Mouse (Mus musculus): ENCODE data around the gene Slc30a2.
"Not testable (repeated sequence)": the region's sequence is repeated elsewhere in the genome, so short reads cannot be mapped to it uniquely, and the experiment has no call there.

Gene Slc30a2

DNA sequence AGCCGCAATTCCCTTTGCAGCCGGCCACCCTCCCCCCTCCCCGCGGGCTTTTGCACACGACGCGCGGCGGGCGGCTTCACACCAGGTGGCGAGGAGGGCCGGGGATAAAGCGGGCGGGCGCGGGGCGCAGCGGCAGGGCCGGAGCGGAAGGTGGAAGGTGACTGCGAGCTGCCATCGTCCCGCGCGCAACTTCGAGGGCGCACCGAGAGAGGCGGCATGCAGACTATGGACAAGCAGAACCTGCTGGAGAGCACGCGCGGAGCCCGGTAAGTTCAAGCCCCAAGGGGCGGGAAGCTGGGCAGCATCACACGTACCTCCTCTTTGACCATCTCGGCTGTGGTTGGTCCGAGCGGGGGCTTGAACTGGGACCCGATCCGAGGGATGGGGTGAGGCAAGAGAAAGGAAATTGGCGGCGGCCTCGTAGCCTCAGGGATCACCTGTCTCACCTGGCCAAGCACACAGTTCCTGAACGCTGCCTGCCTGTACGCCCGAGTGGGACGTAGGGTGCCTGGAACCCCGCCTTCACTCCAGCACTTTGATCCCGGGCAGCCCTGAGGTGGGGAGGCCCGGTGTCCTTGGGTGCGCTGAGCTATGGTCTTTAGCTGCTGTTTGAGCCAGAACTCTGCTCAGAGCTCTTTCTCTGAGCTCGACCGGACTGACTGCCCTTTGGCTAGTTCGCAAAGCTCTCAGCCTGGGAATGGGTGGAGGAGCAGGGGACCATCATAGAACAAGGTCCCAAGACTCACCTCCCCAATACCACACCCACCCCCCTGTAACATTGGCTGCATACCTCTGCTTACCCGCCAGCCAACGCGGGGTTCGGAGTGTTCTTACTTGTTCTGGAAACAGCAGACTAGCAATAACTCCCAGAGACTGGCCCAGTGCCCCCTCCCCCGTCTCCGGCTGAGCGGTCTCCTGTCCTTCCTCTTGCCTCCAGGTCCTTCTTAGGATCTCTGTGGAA lies at the start of gene Slc30a2:
Gene Slc30a2 (plus strand): TSS at position 111 of the 961 bp plus-strand sequence.
- no peak for DNase-seq (ENCODE audit: low read depth, low spot score)

DNA sequence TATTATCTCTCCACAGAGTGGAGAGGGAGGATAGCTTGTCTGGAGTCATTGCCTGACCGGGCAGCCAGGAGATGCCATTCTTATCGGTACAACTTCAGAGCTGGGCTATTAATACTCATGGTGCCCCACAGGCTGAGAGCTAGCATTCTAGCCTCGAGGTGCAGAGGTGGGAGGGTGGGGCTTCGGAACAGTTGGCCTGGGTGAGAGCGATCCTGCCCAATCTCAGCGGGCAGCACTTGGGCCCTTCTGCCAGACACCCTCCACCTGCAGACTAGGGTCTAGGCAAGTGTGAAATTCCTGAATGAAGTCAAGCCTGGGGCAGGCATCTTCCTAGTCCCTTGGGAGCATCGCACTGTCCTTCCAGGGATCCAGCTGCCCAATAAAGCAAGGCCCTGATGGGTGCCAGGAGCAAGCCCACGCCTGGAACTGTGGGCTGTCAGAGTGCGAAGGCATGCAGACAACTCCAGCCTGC lies 49.3 kb upstream of the Slc30a2 start:
- no peak for DNase-seq (ENCODE audit: low read depth, low spot score)

DNA sequence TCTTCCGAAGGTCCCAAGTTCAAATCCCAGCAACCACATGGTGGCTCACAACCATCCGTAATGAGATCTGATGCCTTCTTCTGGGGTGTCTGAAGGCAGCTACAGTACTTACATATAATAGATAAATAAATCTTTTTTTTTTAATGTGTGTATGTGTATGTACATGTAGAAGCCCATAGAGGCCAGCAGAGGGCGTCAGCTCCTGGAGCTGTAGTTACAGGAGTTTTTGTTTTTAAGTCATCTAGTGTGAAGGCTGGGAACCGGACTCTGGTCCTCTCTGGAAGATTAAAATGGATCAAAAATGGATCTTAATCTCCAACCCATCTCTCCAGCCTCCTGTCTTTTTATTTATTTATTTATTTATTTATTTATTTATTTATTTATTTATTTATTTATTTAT lies 46.9 kb upstream of the Slc30a2 start:
- not testable (repeated sequence) for DNase-seq (ENCODE audit: low read depth, low spot score)

DNA sequence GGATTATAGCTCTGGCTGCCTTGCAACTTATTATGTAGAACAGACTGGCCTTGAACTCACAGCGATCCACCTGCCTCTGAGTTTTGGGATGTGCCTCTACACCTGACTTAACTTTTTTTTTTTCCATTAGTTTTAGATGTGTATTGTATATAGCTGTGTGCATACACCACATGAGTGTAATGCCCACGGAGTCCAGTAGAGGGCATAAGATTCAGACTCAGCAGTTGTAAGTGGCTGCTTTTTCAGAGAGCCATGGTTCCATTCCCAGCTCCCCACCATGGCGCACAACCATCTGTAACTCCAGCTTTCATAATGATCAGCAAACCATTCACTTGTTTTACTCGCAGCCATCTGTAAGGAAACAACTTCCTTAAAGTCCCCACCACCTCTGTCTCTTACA lies 46.5 kb upstream of the Slc30a2 start:
- no peak for DNase-seq (ENCODE audit: low read depth, low spot score)

DNA sequence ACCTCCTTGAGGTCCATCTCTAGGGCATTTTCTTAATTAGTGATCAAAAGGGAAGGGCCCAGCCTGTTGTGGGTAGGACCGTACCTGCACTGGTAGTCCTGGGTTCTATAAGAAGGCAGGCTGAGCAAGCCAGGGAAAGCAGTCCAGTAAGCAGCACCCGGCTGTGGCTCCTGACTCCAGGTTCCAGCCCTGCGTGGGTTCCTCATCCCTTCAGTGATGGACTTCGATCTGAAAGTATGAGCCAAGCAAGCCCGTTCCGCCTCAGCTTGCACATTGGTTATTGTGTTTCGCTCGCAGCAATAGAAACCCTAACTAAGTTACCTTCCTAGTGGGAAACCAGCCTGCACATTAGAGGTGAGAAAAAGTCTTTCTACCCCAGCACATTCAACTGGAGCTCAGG lies 45.6 kb upstream of the Slc30a2 start:
- no peak for DNase-seq (ENCODE audit: low read depth, low spot score)

DNA sequence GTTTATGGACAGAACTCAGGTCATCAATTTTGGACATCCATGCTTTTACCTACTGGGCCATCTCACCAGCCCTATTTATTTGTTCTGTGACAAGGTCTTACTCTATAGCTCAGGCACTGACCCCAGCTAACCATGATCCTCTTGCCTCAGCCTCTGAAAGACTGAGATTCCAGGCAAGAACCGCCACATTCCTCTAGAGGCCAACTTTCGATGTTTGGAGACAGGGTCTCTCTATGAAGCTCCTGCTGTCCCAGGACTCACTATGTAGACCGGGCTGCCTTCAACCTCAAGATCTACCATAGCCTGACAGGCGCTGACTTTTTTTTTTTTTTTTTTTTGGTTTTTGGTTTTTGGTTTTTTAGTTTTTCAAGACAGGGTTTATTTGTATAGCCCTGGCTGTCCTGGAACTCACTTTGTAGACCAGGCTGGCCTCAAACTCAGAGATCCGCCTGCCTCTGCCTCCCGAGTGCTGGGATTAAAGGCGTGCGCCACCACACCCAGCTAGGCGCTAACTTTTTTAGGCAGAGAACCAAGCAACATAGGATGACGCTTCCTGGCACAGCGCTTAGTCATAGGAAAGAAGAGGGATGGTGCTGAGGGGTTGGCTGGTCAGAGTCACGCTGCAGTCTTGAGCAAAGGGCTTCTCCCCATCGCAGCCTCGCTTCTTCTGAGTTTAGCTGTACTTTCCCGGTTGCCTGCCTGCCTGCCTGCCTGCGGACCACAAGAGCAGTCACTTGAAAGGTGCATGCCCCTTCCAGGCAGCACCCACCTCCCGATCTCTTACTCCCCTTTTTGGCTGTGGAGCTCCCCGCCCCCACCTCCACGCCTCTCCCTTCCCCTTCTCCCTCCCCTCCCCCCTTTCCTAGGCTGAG lies 44.1 kb upstream of the Slc30a2 start:
- DNase-seq (ENCODE audit: low read depth, low spot score): no peak

DNA sequence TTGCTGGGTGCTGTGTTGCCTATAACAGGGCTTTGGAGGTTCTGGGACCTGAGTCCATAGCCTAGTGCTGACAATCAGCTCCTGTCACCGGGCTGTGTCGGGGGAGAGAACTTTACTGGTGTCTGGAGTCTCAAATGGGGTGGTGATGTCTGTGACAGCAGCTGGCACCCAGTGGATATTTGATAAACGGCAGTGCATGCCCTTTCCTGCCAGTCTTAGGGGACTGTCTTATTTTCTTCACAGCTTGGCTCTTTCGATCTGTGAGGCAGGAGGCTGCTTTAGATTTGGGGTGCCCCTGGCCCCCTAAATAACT lies 43.5 kb upstream of the Slc30a2 start:
- no peak for DNase-seq (ENCODE audit: low read depth, low spot score)

DNA sequence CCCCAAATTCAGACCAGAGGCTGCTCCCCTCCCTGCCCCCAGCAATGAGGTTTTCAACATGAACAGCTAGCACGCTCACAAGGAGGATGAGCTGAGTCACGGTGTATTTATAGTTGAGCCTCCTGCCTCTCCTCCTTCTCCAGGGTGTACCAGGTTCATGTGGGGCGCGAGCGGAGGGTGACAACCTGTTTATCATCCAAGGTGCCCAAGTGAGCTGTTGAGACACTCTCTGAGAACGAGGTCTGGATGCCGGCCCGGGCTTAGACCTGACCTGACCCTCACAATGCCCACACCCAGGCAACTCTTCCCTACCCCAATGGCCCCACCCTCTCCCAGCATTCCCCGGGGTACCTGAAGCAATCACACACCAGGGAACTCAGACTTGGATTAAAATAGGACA lies 42.7 kb upstream of the Slc30a2 start:
- no peak for DNase-seq (ENCODE audit: low read depth, low spot score)

DNA sequence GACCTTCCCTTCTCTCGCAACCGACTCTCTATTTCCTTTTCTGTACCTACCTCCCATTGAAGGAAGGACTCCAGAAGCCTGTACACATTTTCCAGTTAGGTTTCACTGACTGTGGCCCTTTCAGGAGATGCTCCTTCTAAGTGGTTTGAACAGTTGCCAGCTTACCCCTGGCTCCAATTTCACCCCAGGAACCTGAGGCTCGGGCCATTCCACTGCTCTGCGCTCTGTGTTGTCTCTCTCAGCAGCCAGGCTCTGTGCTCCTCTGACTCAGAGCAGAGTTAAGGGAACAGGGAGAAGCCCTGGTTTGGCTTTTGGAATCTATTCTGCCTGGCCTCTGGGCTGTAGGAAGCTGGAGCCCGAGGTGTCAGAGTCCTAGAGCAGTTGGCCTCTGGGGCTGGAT lies 40.9 kb upstream of the Slc30a2 start:
- DNase-seq (ENCODE audit: low read depth, low spot score): no peak

DNA sequence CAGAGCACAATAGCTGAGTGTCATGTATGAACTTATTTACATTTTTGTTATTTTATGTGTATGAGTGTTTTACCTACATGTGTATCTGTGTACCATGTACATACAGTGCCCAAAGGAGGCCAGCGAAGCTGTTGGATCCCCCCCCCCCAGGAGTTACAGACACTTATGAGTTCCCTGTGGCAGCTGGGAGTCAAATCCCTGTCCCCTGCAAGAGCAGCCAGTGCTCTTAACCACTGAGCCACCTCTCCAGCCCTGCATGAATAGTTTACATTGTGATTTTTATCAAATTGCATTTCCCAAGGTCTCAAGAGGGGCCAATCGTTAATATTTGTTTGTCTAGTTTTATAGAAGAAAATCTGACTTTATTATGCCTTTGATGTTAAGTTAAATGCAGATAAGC lies 36.0 kb upstream of the Slc30a2 start:
- no peak for DNase-seq (ENCODE audit: low read depth, low spot score)

DNA sequence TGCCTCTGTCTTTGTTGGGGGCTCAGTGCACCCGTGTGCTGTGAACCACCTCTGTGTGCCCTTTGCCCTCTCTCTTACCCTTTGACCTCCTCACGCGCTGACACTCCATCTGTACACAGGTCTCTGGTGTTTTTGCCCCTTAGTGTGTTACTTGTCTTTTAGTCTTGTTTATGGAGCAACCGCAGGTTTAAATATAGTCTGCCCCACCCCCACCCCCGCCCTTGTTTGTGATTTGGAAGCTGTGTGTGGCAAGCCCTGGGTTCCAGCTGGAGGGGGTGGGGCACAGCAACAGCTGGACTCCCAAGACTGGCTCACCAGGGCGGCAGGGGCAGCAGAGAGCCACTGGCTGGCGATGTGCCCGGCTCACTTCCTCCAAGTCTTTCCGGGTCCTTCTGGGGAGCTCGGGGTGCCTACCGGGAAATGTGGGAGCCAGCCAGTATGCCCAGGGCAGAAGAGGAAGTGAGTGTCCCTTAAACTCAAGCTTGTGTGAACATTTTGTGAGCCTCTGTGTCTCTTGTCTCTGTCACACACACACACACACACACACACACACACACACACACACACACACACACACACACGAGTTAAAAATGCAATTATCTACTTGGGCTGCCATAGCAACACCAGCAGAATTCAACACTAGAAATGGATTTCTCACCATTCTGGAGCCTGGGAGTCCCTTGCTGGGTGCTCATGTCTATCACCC lies 35.5 kb upstream of the Slc30a2 start:
- DNase-seq (ENCODE audit: low read depth, low spot score): no peak

DNA sequence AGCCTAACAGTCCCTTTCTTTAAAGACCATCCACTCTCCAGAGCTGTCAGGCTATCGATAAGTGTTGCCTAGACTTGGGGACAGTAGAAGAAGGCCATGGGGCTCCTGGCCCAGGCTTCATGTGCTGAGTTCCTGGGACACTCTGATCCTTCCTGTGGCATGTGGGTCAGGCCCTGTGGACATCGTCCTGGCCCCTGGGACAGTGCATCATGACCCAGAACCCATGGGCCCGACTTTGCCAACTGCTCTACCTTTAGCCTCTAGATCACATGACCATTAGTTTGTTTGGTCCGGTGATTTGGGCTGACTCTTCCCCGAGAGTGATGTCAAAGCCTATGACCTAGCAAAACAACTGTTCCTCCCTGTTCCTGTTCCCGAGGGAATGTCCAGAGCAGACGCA lies 32.9 kb upstream of the Slc30a2 start:
- no peak for DNase-seq (ENCODE audit: low read depth, low spot score)

DNA sequence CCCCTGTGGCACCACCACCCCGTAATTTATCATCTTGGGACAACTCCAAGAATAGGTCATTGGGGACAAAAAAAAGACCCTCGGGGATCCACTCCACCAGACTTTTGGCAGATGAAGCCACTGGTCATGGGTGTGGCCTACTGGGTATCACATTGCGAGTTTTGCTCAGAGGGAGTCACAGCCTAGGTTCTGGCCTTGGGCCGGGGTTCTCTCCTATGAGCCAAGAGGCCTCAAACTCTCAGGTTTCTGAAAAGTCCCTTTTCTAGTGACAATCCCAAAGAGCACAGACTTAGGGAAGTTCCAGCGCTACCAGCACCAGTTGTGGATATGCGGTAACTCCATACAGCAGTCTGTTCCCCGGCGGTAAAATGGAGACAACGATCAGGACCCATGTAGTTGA lies 32.3 kb upstream of the Slc30a2 start:
- DNase-seq (ENCODE audit: low read depth, low spot score): no peak

DNA sequence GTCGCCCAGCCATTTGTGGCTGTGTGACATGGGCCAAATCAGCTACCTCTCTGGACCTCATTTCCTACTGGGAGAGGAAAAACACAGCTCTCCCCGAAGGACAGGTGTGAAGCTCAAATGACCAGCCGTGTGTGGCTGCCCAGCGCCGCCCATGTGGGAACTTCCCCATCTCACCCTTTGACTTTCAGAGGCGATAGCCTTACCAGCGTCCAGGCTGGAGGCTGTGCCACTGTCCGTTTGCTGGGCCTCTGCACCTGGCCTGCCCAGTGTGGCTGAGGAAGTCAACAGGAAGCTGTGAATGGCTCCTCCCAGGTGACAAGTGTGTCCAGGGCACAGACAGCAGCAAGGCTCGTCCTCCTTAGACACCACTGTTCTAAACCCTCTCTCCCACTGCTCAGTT lies 31.2 kb upstream of the Slc30a2 start:
- no peak for DNase-seq (ENCODE audit: low read depth, low spot score)

DNA sequence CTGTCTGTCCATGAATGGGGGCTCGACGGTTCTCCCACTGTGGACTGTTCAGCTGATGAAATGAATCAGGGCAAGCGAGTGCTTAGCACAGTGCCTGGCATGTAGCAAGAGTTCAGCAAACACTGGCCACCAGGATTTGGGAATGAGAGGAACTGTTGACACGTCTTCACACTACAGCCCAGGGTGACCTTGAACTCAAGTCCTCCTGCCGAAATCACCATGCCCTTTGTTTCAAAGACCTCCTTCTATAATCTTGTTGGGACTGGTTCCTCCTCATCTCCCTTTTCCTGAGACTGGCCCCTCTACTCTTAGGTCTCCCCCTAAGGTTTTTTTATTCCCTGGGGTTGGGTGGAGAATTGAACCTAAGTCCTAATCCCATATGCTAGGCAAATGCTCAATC lies 30.6 kb upstream of the Slc30a2 start:
- DNase-seq (ENCODE audit: low read depth, low spot score): no peak

DNA sequence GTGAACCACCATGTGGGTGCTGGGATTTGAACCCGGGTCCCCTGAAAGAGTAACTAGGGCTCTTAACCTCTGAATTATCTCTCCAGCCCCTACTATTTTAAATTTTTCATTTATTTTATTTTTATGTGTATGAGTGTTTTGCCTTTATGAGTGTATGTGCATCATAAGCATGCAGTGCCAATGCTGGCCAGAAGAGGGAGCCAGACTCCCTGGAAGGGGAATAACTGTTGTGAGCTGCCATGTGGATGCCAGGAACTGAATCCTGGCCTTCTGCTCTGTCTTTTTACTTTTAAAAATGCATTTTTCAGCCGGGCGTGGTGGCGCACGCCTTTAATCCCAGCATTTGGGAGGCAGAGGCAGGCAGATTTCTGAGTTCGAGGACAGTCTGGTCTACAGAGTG lies 30.1 kb upstream of the Slc30a2 start:
- DNase-seq (ENCODE audit: low read depth, low spot score): no peak

DNA sequence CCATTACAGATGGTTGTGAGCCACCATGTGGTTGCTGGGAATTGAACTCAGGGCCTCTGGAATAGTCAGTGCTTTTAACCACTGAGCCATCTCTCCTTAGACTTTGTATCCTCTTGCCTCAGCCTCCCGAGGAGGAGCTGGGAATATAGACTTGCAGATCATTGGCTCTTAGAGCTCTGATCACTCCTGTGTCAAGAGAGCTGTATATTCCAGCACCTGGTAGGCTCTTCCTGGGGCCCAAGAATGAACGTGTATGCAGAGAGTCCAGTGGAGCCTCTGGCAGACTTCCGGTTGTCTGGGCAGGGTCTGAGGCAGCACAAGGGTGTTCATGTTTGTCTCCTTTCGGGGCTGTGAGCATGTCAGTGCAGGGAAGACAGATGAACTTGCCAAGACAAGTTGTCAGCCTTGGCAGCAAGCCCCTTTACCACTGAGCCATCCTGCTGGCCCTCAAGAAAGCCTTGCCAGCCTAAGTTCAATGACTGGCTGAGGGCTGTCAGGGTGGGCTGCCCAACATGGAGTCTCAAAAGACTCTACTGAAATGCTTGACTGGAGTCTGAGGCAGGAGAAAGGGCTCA lies 28.8 kb upstream of the Slc30a2 start:
- no peak for DNase-seq (ENCODE audit: low read depth, low spot score)

DNA sequence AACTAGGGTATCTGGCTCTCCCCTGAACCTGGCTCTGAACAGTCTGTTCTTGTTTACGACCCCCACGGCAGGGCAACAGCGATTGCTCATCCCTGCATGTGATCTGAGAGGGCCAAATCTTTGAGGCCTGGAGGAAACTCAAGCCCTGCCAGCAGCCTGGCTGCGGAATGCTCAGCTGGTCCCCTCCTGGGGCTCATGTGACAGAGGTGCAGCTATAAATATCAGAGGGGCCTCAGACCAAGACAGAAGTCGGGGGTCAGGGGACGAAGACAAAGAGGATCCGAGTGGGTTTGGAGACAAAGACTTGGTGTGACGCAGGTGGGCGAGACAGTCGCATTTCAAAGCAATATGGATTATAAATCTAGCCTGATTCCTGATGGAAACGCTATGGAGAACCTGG lies 28.1 kb upstream of the Slc30a2 start, which contains the start of gene Trim63:
Gene Trim63 (plus strand): TSS at position 245 of the 400 bp plus-strand sequence.
- no peak for DNase-seq (ENCODE audit: low read depth, low spot score)

DNA sequence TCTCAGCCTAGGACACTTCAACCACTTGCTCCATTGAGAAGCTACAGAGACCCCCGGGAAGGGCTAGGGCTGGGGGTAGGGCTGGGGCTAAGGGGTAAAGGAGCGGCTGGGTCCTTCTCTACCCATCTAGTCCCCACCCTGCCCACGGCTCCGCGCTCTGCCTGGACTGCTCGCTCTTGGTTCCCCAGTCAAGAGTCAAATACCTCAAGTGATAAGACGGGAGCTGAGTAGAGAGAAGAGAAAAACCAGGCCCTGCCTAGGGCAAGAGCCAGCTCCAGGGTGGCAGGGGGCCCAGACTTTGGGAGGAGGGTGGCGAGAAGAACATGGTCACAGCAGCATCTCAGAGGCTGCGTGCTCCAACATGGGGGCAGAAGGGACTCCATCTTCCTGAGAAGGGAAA lies 27.5 kb upstream of the Slc30a2 start:
- no peak for DNase-seq (ENCODE audit: low read depth, low spot score)

DNA sequence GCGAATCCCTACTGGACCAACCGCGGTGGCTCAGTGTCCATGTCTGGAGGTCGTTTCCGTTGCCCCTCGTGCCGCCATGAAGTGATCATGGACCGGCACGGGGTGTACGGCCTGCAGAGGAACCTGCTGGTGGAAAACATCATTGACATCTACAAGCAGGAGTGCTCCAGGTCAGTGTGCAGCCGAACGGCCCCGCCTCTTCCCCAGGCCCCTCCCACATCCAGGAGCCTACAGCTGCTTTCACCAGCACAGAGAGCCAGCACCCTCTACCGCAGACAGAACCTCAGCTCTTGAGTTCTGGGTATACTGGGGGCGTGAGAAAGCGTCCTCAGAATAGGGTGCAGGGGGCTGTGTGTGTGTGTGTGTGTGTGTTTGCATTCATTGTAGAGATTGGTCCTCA lies 26.6 kb upstream of the Slc30a2 start:
- no peak for DNase-seq (ENCODE audit: low read depth, low spot score)

DNA sequence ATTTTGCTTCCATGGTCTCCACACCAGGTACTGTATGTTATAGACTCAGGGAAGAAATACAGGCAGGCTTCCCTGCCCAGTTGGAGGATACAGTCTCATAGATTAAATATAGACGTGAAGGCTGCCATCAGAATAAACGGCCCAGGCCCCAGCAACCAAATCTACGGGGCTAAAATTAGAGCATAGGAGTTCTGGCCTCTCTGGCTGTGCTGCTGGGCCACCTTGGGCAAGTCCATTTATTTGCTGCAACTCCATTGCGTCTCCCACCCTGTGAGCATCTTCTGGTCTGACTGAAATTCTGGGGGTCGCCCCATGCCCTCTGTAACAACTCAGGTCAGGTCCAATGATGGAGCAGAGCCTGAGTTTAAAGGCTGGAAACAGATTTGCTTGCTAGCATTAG lies 23.9 kb upstream of the Slc30a2 start:
- DNase-seq (ENCODE audit: low read depth, low spot score): no peak

DNA sequence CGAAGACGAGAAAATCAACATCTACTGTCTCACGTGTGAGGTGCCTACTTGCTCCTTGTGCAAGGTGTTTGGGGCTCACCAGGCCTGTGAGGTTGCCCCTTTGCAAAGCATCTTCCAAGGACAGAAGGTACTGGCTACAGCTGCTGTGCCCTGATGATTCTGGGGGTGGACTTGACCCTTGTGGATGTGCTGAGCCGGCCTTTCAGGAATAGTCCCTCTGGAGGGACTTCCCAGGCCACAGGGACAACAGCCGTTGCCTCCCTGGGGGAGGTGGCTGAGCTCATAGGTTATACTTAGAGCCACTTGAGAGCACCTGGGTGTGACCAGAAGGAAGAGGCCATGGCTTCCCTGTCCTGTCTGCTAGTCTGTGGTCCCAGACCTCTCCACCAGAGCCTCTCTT lies 23.3 kb upstream of the Slc30a2 start:
- no peak for DNase-seq (ENCODE audit: low read depth, low spot score)
